In the genomic region with DNA sequence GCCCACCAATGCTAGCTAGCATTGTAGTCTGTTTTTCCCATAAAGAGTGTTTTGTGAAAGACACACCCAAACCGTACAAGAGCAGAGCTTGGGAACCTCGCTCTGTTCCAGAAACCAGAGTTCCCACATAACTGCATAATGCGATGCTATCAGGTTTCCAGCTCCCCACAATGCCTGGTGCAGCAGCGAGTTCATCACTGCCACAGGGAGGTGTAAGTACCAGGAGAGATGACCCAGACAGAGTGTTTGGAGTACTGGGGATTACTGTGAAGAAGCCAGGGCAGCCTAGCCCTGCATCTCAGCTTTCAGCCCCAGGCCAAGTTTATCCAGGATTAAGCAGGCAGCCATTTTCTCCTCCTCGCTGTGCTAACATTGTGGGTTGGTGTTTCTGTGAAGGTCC, we compare ENCODE assay signal across 18 mouse cellular contexts. TPM values are rescaled to one million over a fixed set of nuclear protein-coding genes. Genes with fewer than 3 reads are reported as not detected.
DNase-seq lines count a peak whose midpoint lies in the region; ATAC-seq and TF ChIP-seq lines count a peak whose summit lies in the region.
"Had no signal": no experiment of that assay in that cellular context is flagged by ENCODE, and none has a peak within 500 bp of the region (broad histone marks: within the 10 kb centered on the region; RNA-seq: fewer than 3 reads in every experiment).

No protein-coding gene starts in this region.

- peak; percentile 39; the same call in 1 of the 2 replicates for ATAC-seq in kidney, embryonic 14.5 days (ENCODE audit: low FRiP score, low TSS enrichment)
- ATAC-seq in embryonic facial prominence, embryonic 12.5 days (ENCODE audit: insufficient number of reproducible peaks, insufficient read depth, low FRiP score, low TSS enrichment) = peak; percentile 87; the same call in 1 of the 2 replicates
- no peak for ATAC-seq in monocyte, adult 5-6 weeks (replicated peaks; ENCODE audit: insufficient number of reproducible peaks, low FRiP score, low TSS enrichment, poor library complexity, severe bottlenecking)
- ATAC-seq: intestine, embryonic 16.5 days had no signal

- no peaks in the 10 kb centered on the region for H3K4me1 ChIP-seq in kidney, embryonic 14.5 days (ENCODE audit: control insufficient read depth, insufficient read depth, low read length)
- H3K4me1 ChIP-seq in embryonic facial prominence, embryonic 12.5 days = 0 out of 2 replicates have a peak, but pooled peaks cover 3% of the 10 kb centered on the region
- H3K4me1 ChIP-seq: forebrain, embryonic 12.5 days; hindbrain, embryonic 15.5 days; neural tube, embryonic 12.5 days had no signal

- H3K36me3 ChIP-seq in kidney, embryonic 14.5 days (ENCODE audit: control insufficient read depth, insufficient read depth, low read length) = no peaks in the 10 kb centered on the region
- H3K36me3 ChIP-seq in embryonic facial prominence, embryonic 12.5 days = no peaks in the 10 kb centered on the region
- H3K36me3 ChIP-seq in myocyte (ENCODE audit: control insufficient read depth, insufficient read depth) = no peaks in the 10 kb centered on the region
- H3K36me3 ChIP-seq: forebrain, embryonic 12.5 days; hindbrain, embryonic 15.5 days; neural tube, embryonic 12.5 days; stomach, embryonic 15.5 days had no signal

- 48% methylated on average over 5 of the region's 5 CpGs for WGBS in kidney, embryonic 14.5 days
- WGBS in embryonic facial prominence, embryonic 12.5 days = 21% methylated on average over 5 of the region's 5 CpGs

- no peaks in the 10 kb centered on the region for H3K9me3 ChIP-seq in kidney, embryonic 14.5 days (ENCODE audit: control insufficient read depth, low read length)
- H3K9me3 ChIP-seq in embryonic facial prominence, embryonic 12.5 days = no peaks in the 10 kb centered on the region
- H3K9me3 ChIP-seq: forebrain, embryonic 12.5 days; hindbrain, embryonic 15.5 days; neural tube, embryonic 12.5 days; stomach, embryonic 15.5 days had no signal

- no peak overlapping the region for H3K9ac ChIP-seq in kidney, embryonic 14.5 days (ENCODE audit: low read depth, low read length)
- H3K9ac ChIP-seq in embryonic facial prominence, embryonic 12.5 days = no peak overlapping the region
- H3K9ac ChIP-seq: forebrain, embryonic 12.5 days; hindbrain, embryonic 15.5 days; lung, embryonic 14.5 days; neural tube, embryonic 12.5 days; stomach, embryonic 15.5 days had no signal

- H3K4me2 ChIP-seq in kidney, embryonic 14.5 days (replicated peaks; ENCODE audit: low read depth, low read length) = no peak overlapping the region
- H3K4me2 ChIP-seq in embryonic facial prominence, embryonic 12.5 days (replicated peaks) = no peak overlapping the region
- peak overlapping the region; percentile 26 for H3K4me2 ChIP-seq in myocyte (ENCODE audit: low read depth)
- H3K4me2 ChIP-seq: forebrain, embryonic 12.5 days; heart, embryonic 11.5 days; hindbrain, embryonic 15.5 days; lung, embryonic 14.5 days; neural tube, embryonic 12.5 days; stomach, embryonic 15.5 days had no signal

- TF ChIP-seq POLR2A in myocyte (IDR thresholded peaks at IDR 0.05; ENCODE audit: insufficient read length, low read depth) = no peak

- no peak for DNase-seq in kidney, postnatal 4 days
- peak; percentile 14 for DNase-seq in embryo, embryonic 9.5 days (ENCODE audit: extremely low spot score)
- DNase-seq in right cerebral cortex, postnatal 14 days = no peak
- DNase-seq: cerebellum, adult 8-10 months; heart, postnatal 36 days; kidney, postnatal 10 days; layer of hippocampus, adult 9-11 months; lung, embryonic 14.5 days had no signal

- H3K4me3 ChIP-seq in kidney, embryonic 14.5 days (ENCODE audit: low read length) = no peak overlapping the region
- H3K4me3 ChIP-seq in embryonic facial prominence, embryonic 12.5 days = no peak overlapping the region
- no peak overlapping the region for H3K4me3 ChIP-seq in myocyte
- H3K4me3 ChIP-seq: forebrain, embryonic 12.5 days; hindbrain, embryonic 15.5 days; neural tube, embryonic 12.5 days; stomach, embryonic 15.5 days had no signal

- H3K79me2 ChIP-seq in myocyte (ENCODE audit: control insufficient read depth, insufficient read depth) = no peaks in the 10 kb centered on the region

- H3K27ac ChIP-seq in kidney, embryonic 14.5 days (ENCODE audit: low read depth, low read length) = no peak overlapping the region
- H3K27ac ChIP-seq in embryonic facial prominence, embryonic 12.5 days = 0 out of 2 replicates have a peak overlapping the region, but pooled peaks have one; percentile 30
- H3K27ac ChIP-seq: forebrain, embryonic 12.5 days; hindbrain, embryonic 15.5 days; neural tube, embryonic 12.5 days; stomach, embryonic 15.5 days had no signal

- H3ac ChIP-seq in myocyte (ENCODE audit: control insufficient read depth, insufficient read length) = no peak overlapping the region

- no peaks in the 10 kb centered on the region for H3K27me3 ChIP-seq in kidney, embryonic 14.5 days (ENCODE audit: control insufficient read depth, insufficient read depth, low read length)
- H3K27me3 ChIP-seq in embryonic facial prominence, embryonic 12.5 days = no peaks in the 10 kb centered on the region
- no peaks in the 10 kb centered on the region for H3K27me3 ChIP-seq in myocyte (ENCODE audit: control insufficient read depth, insufficient read depth, insufficient read length)
- H3K27me3 ChIP-seq: forebrain, embryonic 12.5 days; hindbrain, embryonic 15.5 days; neural tube, embryonic 12.5 days; stomach, embryonic 15.5 days had no signal

TF ChIP-seq in myocyte, 11 proteins besides CTCF, POLR2A, EP300 and RAD21:
- TF ChIP-seq REST (IDR thresholded peaks at IDR 0.05; ENCODE audit: insufficient read depth, insufficient read length) (no peak), TCF12 (IDR thresholded peaks at IDR 0.05; ENCODE audit: insufficient read depth, poor library complexity, severe bottlenecking) (no peak), MYOG (IDR thresholded peaks at IDR 0.05; ENCODE audit: control insufficient read depth in 1 of 3, insufficient read depth in 1 of 3, insufficient read length in 2 of 3, low read depth in 2 of 3) (no peak), SRF (IDR thresholded peaks at IDR 0.05; ENCODE audit: control insufficient read depth, insufficient read length, low read depth) (no peak), POLR2AphosphoS2 (IDR thresholded peaks at IDR 0.05; ENCODE audit: insufficient read length, low read depth) (no peak), MYOD1 (IDR thresholded peaks at IDR 0.05; ENCODE audit: control insufficient read depth in 1 of 3, insufficient read length in 2 of 3, low read depth in 2 of 3) (no peak), USF1 (IDR thresholded peaks at IDR 0.05; ENCODE audit: low read depth) (no peak), MAX (IDR thresholded peaks at IDR 0.05; ENCODE audit: low read depth) (no peak), E2F4 (IDR thresholded peaks at IDR 0.05; ENCODE audit: insufficient read depth) (no peak), CEBPB (IDR thresholded peaks at IDR 0.05; ENCODE audit: insufficient read depth, poor library complexity, severe bottlenecking) (no peak), TCF3 (IDR thresholded peaks at IDR 0.05; ENCODE audit: insufficient read length, low read depth) (no peak)

RNA-seq across cellular contexts. Expression of gene Dut, which starts 28.6 kb away (rescaled TPM):
- 217 and 261 TPM in 2 replicates for polyA plus RNA-seq in kidney, embryonic 14.5 days (2014; fragmentation: Nextera tagmentation; extraction: Ambion mirVana)
- polyA plus RNA-seq in embryonic facial prominence, embryonic 12.5 days (2016; fragmentation: Nextera tagmentation; extraction: Ambion mirVana) = 160 and 167 TPM in 2 replicates
- 57.1 TPM for polyA plus RNA-seq in myocyte (2012; fragmentation: generic; extraction: Trizol)
- 9.1 to 14.2 TPM (median 11.6 TPM) in 3 replicates for total RNA-seq in monocyte, adult 5-6 weeks (2017)
